Comparison of ENCODE assay signal across 8 mouse cellular contexts in genomic region chr13:94882711-94883145, GRCm38 (mm10). TPM values are rescaled to one million over a fixed set of nuclear protein-coding genes. Genes with fewer than 3 reads are reported as not detected.
DNase-seq lines count a peak whose midpoint lies in the region; ATAC-seq and TF ChIP-seq lines count a peak whose summit lies in the region.

No protein-coding gene starts in this region.

- no peak for TF ChIP-seq POLR2A in liver, adult 2 months (IDR thresholded peaks at IDR 0.05; ENCODE audit: extremely low read depth, insufficient read depth, low read length)

- H3K36me3 ChIP-seq in liver, adult 2 months (ENCODE audit: control insufficient read depth, insufficient read depth, low read length): no peaks in the 10 kb centered on the region
- no peaks in the 10 kb centered on the region for H3K36me3 ChIP-seq in forebrain, embryonic 10.5 days (replicated peaks)
- no peaks in the 10 kb centered on the region for H3K36me3 ChIP-seq in limb, embryonic 10.5 days
- H3K36me3 ChIP-seq in neural tube, embryonic 15.5 days: no peaks in the 10 kb centered on the region

- H3K79me2 ChIP-seq in liver, adult 2 months (ENCODE audit: control insufficient read depth, insufficient read depth, low read length): no peaks in the 10 kb centered on the region

- H3K9me3 ChIP-seq in forebrain, embryonic 10.5 days: no peaks in the 10 kb centered on the region
- no peaks in the 10 kb centered on the region for H3K9me3 ChIP-seq in limb, embryonic 10.5 days (replicated peaks)
- no peaks in the 10 kb centered on the region for H3K9me3 ChIP-seq in neural tube, embryonic 15.5 days (replicated peaks)

- WGBS in liver, adult 2 months: 2% methylated on average over 37 of the region's 37 CpGs
- WGBS in forebrain, embryonic 10.5 days: under 1% methylated on average over 37 of the region's 37 CpGs
- WGBS in limb, embryonic 10.5 days: under 1% methylated on average over 37 of the region's 37 CpGs
- under 1% methylated on average over 33 of the region's 37 CpGs for WGBS in neural tube, embryonic 15.5 days

- H3K4me2 ChIP-seq in neural tube, embryonic 15.5 days: peak overlapping the region; percentile 59

- peak; percentile 65 for ATAC-seq in neural tube, embryonic 15.5 days (ENCODE audit: low FRiP score)

- TF ChIP-seq CTCF in liver, adult 2 months (IDR thresholded peaks at IDR 0.05; ENCODE audit: low read depth, low read length): no peak

- peak overlapping the region; percentile 21; the same call in 1 of the 2 replicates for H3K4me3 ChIP-seq in liver, adult 2 months (ENCODE audit: insufficient read depth, low read depth, low read length)
- peak overlapping the region; percentile 54 for H3K4me3 ChIP-seq in forebrain, embryonic 10.5 days
- peak overlapping the region; percentile 61 for H3K4me3 ChIP-seq in limb, embryonic 10.5 days
- H3K4me3 ChIP-seq in neural tube, embryonic 15.5 days (replicated peaks): peak overlapping the region; percentile 35

- no peak overlapping the region for H3K27ac ChIP-seq in liver, adult 2 months (replicated peaks; ENCODE audit: insufficient read depth, low read depth, low read length)
- H3K27ac ChIP-seq in forebrain, embryonic 10.5 days: no peak overlapping the region
- H3K27ac ChIP-seq in limb, embryonic 10.5 days: peak overlapping the region; percentile 69; the same call in 1 of the 2 replicates
- H3K27ac ChIP-seq in neural tube, embryonic 15.5 days (replicated peaks): no peak overlapping the region

- H3K4me1 ChIP-seq in liver, adult 2 months (ENCODE audit: control insufficient read depth, insufficient read depth, low read length): peaks cover 3% of the 10 kb centered on the region
- H3K4me1 ChIP-seq in forebrain, embryonic 10.5 days: peaks cover 29% of the 10 kb centered on the region
- peaks cover 27% of the 10 kb centered on the region for H3K4me1 ChIP-seq in limb, embryonic 10.5 days
- H3K4me1 ChIP-seq in neural tube, embryonic 15.5 days: peaks cover 21% of the 10 kb centered on the region

- H3K27me3 ChIP-seq in liver, adult 2 months (ENCODE audit: control insufficient read depth, insufficient read depth, low read length): peaks cover 30% of the 10 kb centered on the region
- peaks cover 100% of the 10 kb centered on the region for H3K27me3 ChIP-seq in forebrain, embryonic 10.5 days (ENCODE audit: poor library complexity, severe bottlenecking)
- H3K27me3 ChIP-seq in limb, embryonic 10.5 days (ENCODE audit: low read depth, poor library complexity, severe bottlenecking): peaks cover 99% of the 10 kb centered on the region
- peaks cover 79% of the 10 kb centered on the region for H3K27me3 ChIP-seq in neural tube, embryonic 15.5 days (replicated peaks)

- H3K9ac ChIP-seq in liver, adult 2 months (ENCODE audit: low read depth, low read length): no peak overlapping the region
- no peak overlapping the region for H3K9ac ChIP-seq in neural tube, embryonic 15.5 days (replicated peaks)

- no peak for DNase-seq in liver, adult 2 months (ENCODE audit: extremely low read depth, low read depth, low spot score)
- no peak for DNase-seq in liver
- peak; percentile 58 for DNase-seq in forebrain, embryonic 10.5 days (ENCODE audit: extremely low spot score, low spot score)
- DNase-seq in limb, embryonic 10.5 days (ENCODE audit: low spot score): peak; percentile 53
- no peak for DNase-seq in layer of hippocampus, postnatal 36 days
- DNase-seq in spleen, postnatal 14 days (ENCODE audit: low spot score in 2 of 2): no peak
- no peak for DNase-seq in thymus, postnatal 14 days

RNA-seq across cellular contexts. Expression of gene Otp, which starts 7.3 kb away (rescaled TPM):
- total RNA-seq in liver, adult 2 months (2014; rRNA removed): not detected in 2 replicates
- polyA plus RNA-seq in liver, adult 2 months (2012; rRNA removed): not detected in 2 replicates
- polyA plus RNA-seq in forebrain, embryonic 10.5 days (2016; fragmentation: Nextera tagmentation; extraction: Ambion mirVana): 0.55 and 1.6 TPM in 2 replicates
- not detected in 2 replicates for polyA plus RNA-seq in limb, embryonic 10.5 days (2016; fragmentation: Nextera tagmentation; extraction: Ambion mirVana)
- 6.9 and 7.0 TPM in 2 replicates for polyA plus RNA-seq in neural tube, embryonic 15.5 days (2015; fragmentation: Nextera tagmentation; extraction: Ambion mirVana)
- under 1 TPM in 1 of 2 experiments, not detected in 1; 0.13 TPM for total RNA-seq in layer of hippocampus, postnatal 36 days (2021)

Comparison
In these comparisons a context has a peak if more than half of its experiments do, and no peak if none do; other contexts are left out.
1. DNase-seq: peak in forebrain, embryonic 10.5 days (single experiment) and limb, embryonic 10.5 days (single experiment); none in liver, adult 2 months (single experiment), liver (single experiment), layer of hippocampus, postnatal 36 days (0 of 2), spleen, postnatal 14 days (0 of 2) and thymus, postnatal 14 days (single experiment).
2. Peak in every context shown above with its lines, with median percentiles within 50 percentile points of each other: H3K4me3 ChIP-seq.